Mouse (Mus musculus): ENCODE data around the gene Dzip1.

DNA sequence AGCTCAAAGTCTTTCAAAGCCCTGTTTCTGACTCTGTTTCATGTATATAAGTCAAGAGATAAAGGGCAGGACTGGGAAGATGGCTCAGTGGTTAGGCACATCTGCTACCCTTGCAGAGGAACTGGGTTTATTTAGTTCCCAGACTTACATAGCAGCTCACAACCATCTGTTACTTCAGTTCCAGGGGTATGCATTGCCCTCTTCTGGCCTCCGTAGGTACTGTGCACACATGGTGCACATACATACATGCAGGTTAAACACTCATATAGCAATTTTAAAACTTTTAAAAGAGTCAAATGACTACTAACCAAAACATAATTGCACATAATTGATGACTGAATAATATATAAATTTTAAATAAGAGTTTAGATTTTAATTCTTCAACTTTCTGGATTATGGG, 24.3 kb downstream of the Dzip1 start:
- TF ChIP-seq CTCF (IDR thresholded peaks at IDR 0.05; ENCODE audit: low read depth, low read length) (no peak), POLR2A (IDR thresholded peaks at IDR 0.05; ENCODE audit: borderline replicate concordance, low read depth, low read length) (no peak)

All from bone marrow macrophage, adult 2 months (primary cell).